Mouse (Mus musculus): ENCODE data around the gene Klk5. TPM values are rescaled to one million over a fixed set of nuclear protein-coding genes. Genes with fewer than 3 reads are reported as not detected.

Klk5 gene
- polyA plus RNA-seq, 1 experiment = 1.8 TPM

- no peak for DNase-seq
- Histone ChIP-seq H3K27ac (ENCODE audit: control insufficient read depth, insufficient read depth, low read length) (no peak overlapping the region), H3K4me1 (replicated peaks; ENCODE audit: control insufficient read depth, insufficient read depth, low read length) (no peaks in the 10 kb centered on the region), H3K36me3 (ENCODE audit: control insufficient read depth, insufficient read depth, low read length) (no peaks in the 10 kb centered on the region), H3K27me3 (ENCODE audit: control insufficient read depth, insufficient read depth, low read length) (no peaks in the 10 kb centered on the region), H3K4me3 (ENCODE audit: control insufficient read depth, insufficient read depth, low read length) (no peak overlapping the region)
- WGBS = 86% methylated on average over 4 of the region's 4 CpGs
- TF ChIP-seq CTCF (IDR thresholded peaks at IDR 0.05; ENCODE audit: borderline replicate concordance, control insufficient read depth, extremely low read depth, insufficient read depth, low read length, poor library complexity) (no peak), POLR2A (IDR thresholded peaks at IDR 0.05; ENCODE audit: control insufficient read depth, extremely low read depth, insufficient read depth, low read length, poor library complexity) (no peak)
Measured at GRCm38 (mm10) chr7:43843801-43844200, 2.0 kb downstream of the Klk5 start.

- TF ChIP-seq CTCF (IDR thresholded peaks at IDR 0.05; ENCODE audit: borderline replicate concordance, control insufficient read depth, extremely low read depth, insufficient read depth, low read length, poor library complexity) (no peak), POLR2A (IDR thresholded peaks at IDR 0.05; ENCODE audit: control insufficient read depth, extremely low read depth, insufficient read depth, low read length, poor library complexity) (no peak)
Measured at GRCm38 (mm10) chr7:43851616-43852015, 9.8 kb downstream of the Klk5 start.

GRCm38 (mm10) chr7:43854642-43855380, 13.0 kb downstream of the Klk5 start:
- H3K27me3 ChIP-seq (ENCODE audit: control insufficient read depth, insufficient read depth, low read length) = no peaks in the 10 kb centered on the region
- DNase-seq = no peak
- H3K4me3 ChIP-seq (ENCODE audit: control insufficient read depth, insufficient read depth, low read length) = no peak overlapping the region
- no peaks in the 10 kb centered on the region for H3K36me3 ChIP-seq (ENCODE audit: control insufficient read depth, insufficient read depth, low read length)
- H3K27ac ChIP-seq (ENCODE audit: control insufficient read depth, insufficient read depth, low read length) = no peak overlapping the region
- TF ChIP-seq POLR2A (IDR thresholded peaks at IDR 0.05; ENCODE audit: control insufficient read depth, extremely low read depth, insufficient read depth, low read length, poor library complexity) (no peak), CTCF (IDR thresholded peaks at IDR 0.05; ENCODE audit: borderline replicate concordance, control insufficient read depth, extremely low read depth, insufficient read depth, low read length, poor library complexity) (no peak)
- 83% methylated on average over 9 of the region's 9 CpGs for WGBS
- no peaks in the 10 kb centered on the region for H3K4me1 ChIP-seq (replicated peaks; ENCODE audit: control insufficient read depth, insufficient read depth, low read length)

More at GRCm38 (mm10) chr7:43851616-43852015, 9.8 kb downstream of the Klk5 start:
- no peaks in the 10 kb centered on the region for H3K4me1 ChIP-seq (replicated peaks; ENCODE audit: control insufficient read depth, insufficient read depth, low read length)
- H3K27ac ChIP-seq (ENCODE audit: control insufficient read depth, insufficient read depth, low read length) = no peak overlapping the region
- no peaks in the 10 kb centered on the region for H3K36me3 ChIP-seq (ENCODE audit: control insufficient read depth, insufficient read depth, low read length)
- H3K27me3 ChIP-seq (ENCODE audit: control insufficient read depth, insufficient read depth, low read length) = no peaks in the 10 kb centered on the region
- no peak for DNase-seq
- H3K4me3 ChIP-seq (ENCODE audit: control insufficient read depth, insufficient read depth, low read length) = no peak overlapping the region
- 88% methylated on average over 6 of the region's 6 CpGs for WGBS

GRCm38 (mm10) chr7:43855709-43856108, 13.9 kb downstream of the Klk5 start:
- Histone ChIP-seq H3K27me3 (ENCODE audit: control insufficient read depth, insufficient read depth, low read length) (no peaks in the 10 kb centered on the region), H3K4me1 (replicated peaks; ENCODE audit: control insufficient read depth, insufficient read depth, low read length) (no peaks in the 10 kb centered on the region), H3K36me3 (ENCODE audit: control insufficient read depth, insufficient read depth, low read length) (no peaks in the 10 kb centered on the region), H3K27ac (ENCODE audit: control insufficient read depth, insufficient read depth, low read length) (no peak overlapping the region), H3K4me3 (ENCODE audit: control insufficient read depth, insufficient read depth, low read length) (no peak overlapping the region)
- no peak for DNase-seq
- no peak for TF ChIP-seq CTCF (IDR thresholded peaks at IDR 0.05; ENCODE audit: borderline replicate concordance, control insufficient read depth, extremely low read depth, insufficient read depth, low read length, poor library complexity)
- TF ChIP-seq POLR2A (IDR thresholded peaks at IDR 0.05; ENCODE audit: control insufficient read depth, extremely low read depth, insufficient read depth, low read length, poor library complexity) = no peak
- WGBS = 81% methylated on average over 3 of the region's 3 CpGs

GRCm38 (mm10) chr7:43856307-43856706, 14.5 kb downstream of the Klk5 start:
- H3K36me3 ChIP-seq (ENCODE audit: control insufficient read depth, insufficient read depth, low read length) = no peaks in the 10 kb centered on the region
- TF ChIP-seq CTCF (IDR thresholded peaks at IDR 0.05; ENCODE audit: borderline replicate concordance, control insufficient read depth, extremely low read depth, insufficient read depth, low read length, poor library complexity) (no peak), POLR2A (IDR thresholded peaks at IDR 0.05; ENCODE audit: control insufficient read depth, extremely low read depth, insufficient read depth, low read length, poor library complexity) (no peak)
- no peaks in the 10 kb centered on the region for H3K27me3 ChIP-seq (ENCODE audit: control insufficient read depth, insufficient read depth, low read length)
- no peak overlapping the region for H3K4me3 ChIP-seq (ENCODE audit: control insufficient read depth, insufficient read depth, low read length)
- no peak overlapping the region for H3K27ac ChIP-seq (ENCODE audit: control insufficient read depth, insufficient read depth, low read length)
- 75% methylated on average over 7 of the region's 7 CpGs for WGBS
- no peaks in the 10 kb centered on the region for H3K4me1 ChIP-seq (replicated peaks; ENCODE audit: control insufficient read depth, insufficient read depth, low read length)
- no peak for DNase-seq

- H3K4me1 ChIP-seq (replicated peaks; ENCODE audit: control insufficient read depth, insufficient read depth, low read length) = no peaks in the 10 kb centered on the region
- no peaks in the 10 kb centered on the region for H3K27me3 ChIP-seq (ENCODE audit: control insufficient read depth, insufficient read depth, low read length)
- TF ChIP-seq POLR2A (IDR thresholded peaks at IDR 0.05; ENCODE audit: control insufficient read depth, extremely low read depth, insufficient read depth, low read length, poor library complexity) (no peak), CTCF (IDR thresholded peaks at IDR 0.05; ENCODE audit: borderline replicate concordance, control insufficient read depth, extremely low read depth, insufficient read depth, low read length, poor library complexity) (no peak)
- 96% methylated on average over 12 of the region's 12 CpGs for WGBS
- H3K36me3 ChIP-seq (ENCODE audit: control insufficient read depth, insufficient read depth, low read length) = no peaks in the 10 kb centered on the region
- no peak overlapping the region for H3K27ac ChIP-seq (ENCODE audit: control insufficient read depth, insufficient read depth, low read length)
- DNase-seq = no peak
- H3K4me3 ChIP-seq (ENCODE audit: control insufficient read depth, insufficient read depth, low read length) = no peak overlapping the region
Measured at GRCm38 (mm10) chr7:43857501-43857900, 15.7 kb downstream of the Klk5 start.

Measured in thymus, adult 2 months (tissue).